Mouse (Mus musculus) forebrain, embryonic 14.5 days (tissue): ENCODE results near the gene Clp1. TPM values are rescaled to one million over a fixed set of nuclear protein-coding genes. Genes with fewer than 3 reads are reported as not detected.
A peak's percentile ranks its signal among the peaks of the same experiment; 100 is the strongest.

ENCODE experiments used
- ATAC-seq: fragments of 200-750 bp; cut with Nextera tagmentation; 2 replicates; pipeline ENCODE4 v1.8.0; 2017; ENCODE audit warnings: mild to moderate bottlenecking, moderate library complexity
- DNase-seq: peaks from one replicate; pipeline ENCODE4 v3.0.0-alpha.2; 2015; ENCODE audit warnings: low spot score
- H3K27ac ChIP-seq: fragments of 300-500 bp; sonication (generic); 2 replicates; pipeline ENCODE4 v1.5.1; 2014; ENCODE audit warnings: low read depth, mild to moderate bottlenecking, control low read depth, low read length, moderate library complexity
- H3K27me3 ChIP-seq: fragments of 300-500 bp; sonication (generic); replicated peaks from 2 replicates; pipeline ENCODE4 v1.6.1; 2014; ENCODE audit warnings: low read length, control low read depth, mixed read lengths; ENCODE audit not compliant: control insufficient read depth, insufficient read depth
- H3K36me3 ChIP-seq: fragments of 300-500 bp; sonication (generic); 2 replicates; pipeline ENCODE4 v1.6.1; 2014; ENCODE audit warnings: low read length, control low read depth; ENCODE audit not compliant: control insufficient read depth, insufficient read depth
- H3K4me1 ChIP-seq: fragments of 300-500 bp; sonication (generic); 2 replicates; pipeline ENCODE4 v1.6.1; 2014; ENCODE audit warnings: antibody characterized with exemption, low read length, control low read depth; ENCODE audit not compliant: control insufficient read depth, insufficient read depth
- H3K4me2 ChIP-seq: fragments of 300-500 bp; sonication (generic); 2 replicates; pipeline ENCODE4 v1.6.1; 2014; ENCODE audit warnings: mild to moderate bottlenecking, control low read depth, low read length
- H3K4me3 ChIP-seq: fragments of 300-500 bp; sonication (generic); 2 replicates; pipeline ENCODE4 v1.5.1; 2014; ENCODE audit warnings: low read depth, low read length, control low read depth
- H3K9ac ChIP-seq: fragments of 300-500 bp; sonication (generic); 2 replicates; pipeline ENCODE4 v1.6.1; 2014; ENCODE audit warnings: mild to moderate bottlenecking, low read length, control low read depth, moderate library complexity
- H3K9me3 ChIP-seq: fragments of 300-500 bp; sonication (generic); replicated peaks from 2 replicates; pipeline ENCODE4 v1.6.1; 2016; ENCODE audit warnings: low read length, control low read depth, mixed read lengths; ENCODE audit not compliant: control insufficient read depth
- WGBS: fragments of 180-500 bp; shearing (Covaris S2); extraction: QIAGEN DNeasy Blood & Tissue Kit; methylation state at CpG from one replicate; pipeline ENCODE4 v1.1.7; 2014; 5-methylcytosine and 5-hydroxymethylcytosine counted together
- polyA plus RNA-seq: library from polyadenylated mRNA; unstranded; fragments of >200 nt; fragmentation: Nextera tagmentation; extraction: Ambion mirVana; gene quantifications from 2 replicates; pipeline ENCODE4 v1.2.1, GENCODE M21; 2014

Clp1 gene
- polyA plus RNA-seq, 1 experiment from 2014 or later = 32.3 TPM

- Histone ChIP-seq H3K4me1 (peaks cover 46% of the 10 kb centered on the region), H3K9me3 (no peaks in the 10 kb centered on the region), H3K4me2 (peak overlapping the region; percentile 89), H3K9ac (peak overlapping the region; percentile 94), H3K36me3 (peaks cover 3% of the 10 kb centered on the region; the same call in 1 of the 2 replicates), H3K27ac (peak overlapping the region; percentile 98), H3K4me3 (peak overlapping the region; percentile 75), H3K27me3 (no peaks in the 10 kb centered on the region)
- DNase-seq (peak; percentile 92), ATAC-seq (peak; percentile 72)
- 1% methylated on average over 23 of the region's 26 CpGs for WGBS
Observed at GRCm38 (mm10) chr2:84742451-84743283, 15.5 kb upstream of the Clp1 start.

- peaks cover 52% of the 10 kb centered on the region for H3K4me1 ChIP-seq
- 2% methylated on average over 5 of the region's 5 CpGs for WGBS
- DNase-seq = peak; percentile 23
Observed at GRCm38 (mm10) chr2:84741841-84742450, 14.8 kb upstream of the Clp1 start.

DNA sequence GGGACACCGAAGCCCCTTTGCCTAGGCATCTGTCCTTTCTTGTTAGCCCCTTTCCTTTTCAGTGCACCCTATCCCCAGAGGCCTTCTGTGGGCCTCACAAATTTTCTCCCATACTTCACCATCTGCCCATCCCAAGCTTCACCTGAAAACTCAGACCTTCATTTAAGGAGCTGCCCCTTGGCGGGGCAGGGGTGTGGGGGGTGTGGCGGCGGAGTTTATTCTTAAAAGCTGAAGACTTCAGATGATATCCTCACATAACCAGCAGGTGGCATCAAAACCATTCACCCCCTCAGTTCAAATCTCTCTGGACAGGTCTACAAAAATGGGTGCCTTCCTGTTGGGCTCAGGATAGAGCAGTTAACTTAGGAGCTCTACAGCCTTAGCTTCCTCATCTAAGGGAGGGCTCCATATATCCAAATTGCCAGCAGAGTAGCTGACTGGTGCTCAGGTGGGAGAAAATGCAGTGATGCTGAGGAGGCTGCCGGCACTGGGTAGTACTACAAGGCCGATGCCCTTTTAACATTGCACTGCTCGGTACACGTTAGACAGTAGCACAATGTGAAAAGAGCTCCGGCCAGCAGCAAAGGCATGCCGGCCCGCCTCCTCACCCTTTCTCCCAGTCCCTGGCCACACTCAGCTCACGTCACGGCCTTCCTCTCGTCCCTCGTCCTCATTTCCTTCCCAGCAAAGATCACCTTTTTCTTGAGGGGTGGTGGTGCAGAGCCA lies 13.6 kb upstream of the Clp1 start:
- H3K27me3 ChIP-seq = no peaks in the 10 kb centered on the region
- no peaks in the 10 kb centered on the region for H3K9me3 ChIP-seq
- WGBS = 57% methylated on average over 15 of the region's 15 CpGs
- H3K4me1 ChIP-seq = peaks cover 64% of the 10 kb centered on the region
- peak overlapping the region; percentile 75; the same call in 1 of the 2 replicates for H3K4me3 ChIP-seq
- H3K36me3 ChIP-seq = peaks cover 3% of the 10 kb centered on the region; the same call in 1 of the 2 replicates
- ATAC-seq (no peak), DNase-seq (peak; percentile 35)
- H3K27ac ChIP-seq = peak overlapping the region; percentile 39; the same call in 1 of the 2 replicates
- H3K4me2 ChIP-seq = peak overlapping the region; percentile 89
- H3K9ac ChIP-seq = peak overlapping the region; percentile 94; the same call in 1 of the 2 replicates

More at GRCm38 (mm10) chr2:84741841-84742450, 14.8 kb upstream of the Clp1 start:
- ATAC-seq = no peak
- Histone ChIP-seq H3K27ac (peak overlapping the region; percentile 98), H3K9ac (peak overlapping the region; percentile 94), H3K4me3 (peak overlapping the region; percentile 75), H3K36me3 (peaks cover 3% of the 10 kb centered on the region; the same call in 1 of the 2 replicates), H3K4me2 (peak overlapping the region; percentile 89), H3K9me3 (no peaks in the 10 kb centered on the region), H3K27me3 (no peaks in the 10 kb centered on the region)

DNA sequence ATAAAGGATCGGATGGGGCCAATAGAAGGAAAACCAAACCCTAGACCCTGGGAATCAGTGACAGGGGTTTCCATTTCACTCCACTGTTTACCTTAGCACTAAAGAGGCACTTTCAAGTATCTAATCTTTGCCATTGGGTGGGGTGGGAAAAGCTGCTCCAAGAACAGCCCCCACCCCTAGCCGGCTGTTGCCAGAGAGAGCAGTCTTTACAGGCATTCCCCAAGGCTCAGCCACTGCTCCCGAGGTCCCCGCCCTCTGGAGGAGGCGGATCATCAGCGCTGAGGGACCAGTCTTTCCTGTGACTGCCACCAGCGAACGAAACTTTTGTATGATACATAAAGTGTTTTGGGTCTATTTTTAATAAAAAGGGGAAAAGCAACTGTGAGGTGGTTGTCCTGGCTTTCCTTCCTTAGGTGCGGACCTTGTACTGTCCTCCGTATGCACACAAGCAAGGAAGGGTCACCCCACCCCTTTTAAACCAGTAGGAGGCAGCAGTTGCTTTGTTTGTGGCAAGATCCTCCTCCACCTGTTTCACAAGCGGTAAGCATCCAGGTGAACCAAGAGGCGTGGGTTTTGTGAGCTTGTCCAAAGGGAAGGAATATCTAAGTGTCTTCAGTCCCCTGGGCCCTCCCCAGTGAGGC lies 11.2 kb upstream of the Clp1 start:
- Histone ChIP-seq H3K9ac (peak overlapping the region; percentile 47; the same call in 1 of the 2 replicates), H3K4me1 (peaks cover 69% of the 10 kb centered on the region), H3K4me3 (no peak overlapping the region), H3K27me3 (no peaks in the 10 kb centered on the region), H3K36me3 (peaks cover 3% of the 10 kb centered on the region; the same call in 1 of the 2 replicates), H3K4me2 (peak overlapping the region; percentile 34; the same call in 1 of the 2 replicates), H3K9me3 (no peaks in the 10 kb centered on the region), H3K27ac (0 out of 2 replicates have a peak overlapping the region, but pooled peaks have one; percentile 9)
- peak; percentile 46 for DNase-seq
- no peak for ATAC-seq
- 1% methylated on average over 12 of the region's 12 CpGs for WGBS

- Histone ChIP-seq H3K27me3 (no peaks in the 10 kb centered on the region), H3K4me3 (no peak overlapping the region), H3K27ac (peak overlapping the region; percentile 29), H3K9me3 (no peaks in the 10 kb centered on the region), H3K36me3 (peaks cover 3% of the 10 kb centered on the region; the same call in 1 of the 2 replicates), H3K4me1 (peaks cover 71% of the 10 kb centered on the region), H3K9ac (peak overlapping the region; percentile 47), H3K4me2 (peak overlapping the region; percentile 77)
- 7% methylated on average over 8 of the region's 8 CpGs for WGBS
- DNase-seq (peak; percentile 51), ATAC-seq (no peak)
Observed at GRCm38 (mm10) chr2:84737451-84737925, 10.3 kb upstream of the Clp1 start.

- H3K9me3 ChIP-seq = no peaks in the 10 kb centered on the region
- H3K36me3 ChIP-seq = peaks cover 3% of the 10 kb centered on the region; the same call in 1 of the 2 replicates
- 6% methylated on average over 27 of the region's 27 CpGs for WGBS
- peak overlapping the region; percentile 25 for H3K4me3 ChIP-seq
- peaks cover 61% of the 10 kb centered on the region for H3K4me1 ChIP-seq
- peak overlapping the region; percentile 77 for H3K4me2 ChIP-seq
- ATAC-seq (no peak), DNase-seq (peak; percentile 25)
- no peaks in the 10 kb centered on the region for H3K27me3 ChIP-seq
- H3K27ac ChIP-seq = no peak overlapping the region
- peak overlapping the region; percentile 47 for H3K9ac ChIP-seq
Observed at GRCm38 (mm10) chr2:84736312-84737161, 9.4 kb upstream of the Clp1 start.

DNA sequence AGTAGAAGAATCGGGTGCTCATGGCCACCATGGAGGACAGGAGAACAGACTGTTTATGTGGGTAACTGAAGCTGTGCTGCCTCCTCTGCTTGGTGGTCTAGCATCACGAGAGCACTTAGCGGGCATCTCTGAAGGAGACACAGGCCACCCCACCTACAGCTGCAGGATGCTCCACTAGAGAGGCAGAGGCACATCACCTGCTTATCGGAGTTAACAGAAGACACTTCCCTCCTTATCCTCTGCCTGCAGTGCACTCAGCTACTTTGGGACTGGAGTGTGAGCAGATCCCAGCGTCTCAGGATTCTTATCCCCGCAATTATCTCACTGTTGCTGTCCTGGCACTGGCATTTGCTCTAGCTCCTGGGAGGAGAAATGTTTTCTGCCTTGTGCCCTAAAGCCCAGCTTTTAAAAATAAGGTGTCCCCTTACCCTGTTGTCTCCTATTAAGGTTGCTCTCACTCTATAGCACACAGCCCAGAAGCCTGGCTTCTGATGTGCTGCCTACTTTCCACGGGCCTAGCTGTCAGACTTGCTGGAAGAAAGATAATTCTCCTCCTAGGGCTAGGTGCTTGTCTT lies 8.3 kb upstream of the Clp1 start:
- H3K27me3 ChIP-seq = no peaks in the 10 kb centered on the region
- H3K4me2 ChIP-seq = peak overlapping the region; percentile 77
- peak; percentile 4 for DNase-seq
- no peak for ATAC-seq
- peak overlapping the region; percentile 68 for H3K9ac ChIP-seq
- WGBS = 22% methylated on average over 7 of the region's 7 CpGs
- 0 out of 2 replicates have a peak overlapping the region, but pooled peaks have one; percentile 45 for H3K27ac ChIP-seq
- H3K4me3 ChIP-seq = peak overlapping the region; percentile 38
- H3K9me3 ChIP-seq = no peaks in the 10 kb centered on the region
- H3K4me1 ChIP-seq = peaks cover 50% of the 10 kb centered on the region
- H3K36me3 ChIP-seq = no peaks in the 10 kb centered on the region; the same call in 1 of the 2 replicates
